In the genomic region with DNA sequence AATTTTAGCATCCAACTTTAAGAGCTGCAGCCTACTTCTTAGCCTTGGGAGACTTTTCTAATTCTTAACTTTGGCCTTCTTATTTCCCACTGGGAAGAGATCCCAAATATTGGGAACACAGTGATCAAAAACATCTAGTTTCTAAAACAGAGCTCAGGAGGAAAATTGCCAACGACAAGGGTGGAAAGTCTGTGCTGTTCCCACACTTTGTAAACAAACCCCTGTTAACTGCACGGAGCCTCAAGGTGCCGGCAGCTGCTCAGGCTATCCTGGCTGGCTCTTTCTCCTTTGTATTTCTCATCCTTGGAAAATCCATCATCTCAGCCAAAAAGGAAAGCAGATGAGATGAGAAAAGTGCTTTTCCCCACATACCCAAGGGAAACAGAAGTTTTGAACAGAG, we compare ENCODE assay signal across 10 mouse cellular contexts.
DNase-seq lines count a peak whose midpoint lies in the region; ATAC-seq and TF ChIP-seq lines count a peak whose summit lies in the region.
"Had no signal": no experiment of that assay in that cellular context is flagged by ENCODE, and none has a peak within 500 bp of the region (broad histone marks: within the 10 kb centered on the region; RNA-seq: fewer than 3 reads in every experiment).

No protein-coding gene starts in this region.

- no peak for ATAC-seq in kidney, embryonic 15.5 days (replicated peaks; ENCODE audit: low FRiP score)
- ATAC-seq in inflammation-experienced regulatory T-cells, adult 6 months, result no peak
- ATAC-seq: liver, postnatal 0 days had no signal

- no peak for TF ChIP-seq POLR2A in kidney, adult 2 months (IDR thresholded peaks at IDR 0.05; ENCODE audit: low read depth, low read length)

- no peak overlapping the region for H3K27ac ChIP-seq in kidney, adult 2 months (ENCODE audit: insufficient read depth, low read depth, low read length)
- no peak overlapping the region for H3K27ac ChIP-seq in kidney, embryonic 15.5 days

- H3K9me3 ChIP-seq in kidney, embryonic 15.5 days (replicated peaks), result no peaks in the 10 kb centered on the region

- H3K36me3 ChIP-seq in kidney, adult 2 months (ENCODE audit: control insufficient read depth, insufficient read depth, low read length), result no peaks in the 10 kb centered on the region
- H3K36me3 ChIP-seq in kidney, embryonic 15.5 days, result no peaks in the 10 kb centered on the region

- no peaks in the 10 kb centered on the region for H3K27me3 ChIP-seq in kidney, adult 2 months (replicated peaks; ENCODE audit: control insufficient read depth, insufficient read depth, low read length)
- no peaks in the 10 kb centered on the region for H3K27me3 ChIP-seq in kidney, embryonic 15.5 days

- H3K4me1 ChIP-seq in kidney, adult 2 months (ENCODE audit: control insufficient read depth, insufficient read depth, low read length), result no peaks in the 10 kb centered on the region
- H3K4me1 ChIP-seq in kidney, embryonic 15.5 days, result no peaks in the 10 kb centered on the region

- intact Hi-C loops in left cerebral cortex, postnatal 36 days (cut with DNase I), result no loop called here

- TF ChIP-seq CTCF in kidney, adult 2 months (conservative IDR thresholded peaks at IDR 0.05; ENCODE audit: insufficient read depth, insufficient read length, low read depth, low read length), result no peak

- peak; percentile 11 for DNase-seq in kidney, adult 2 months
- peak; percentile 11 to 30 for DNase-seq in urinary bladder, postnatal 36 days (ENCODE audit: low spot score in 2 of 2)
- DNase-seq in urinary bladder, postnatal 25 days (ENCODE audit: low spot score), result no peak
- peak; percentile 5 for DNase-seq in layer of hippocampus, adult 9-10 months (ENCODE audit: low spot score)
- DNase-seq in left cerebral cortex, postnatal 36 days (ENCODE audit: low spot score in 2 of 2), result no peak
- DNase-seq in B cell, adult 2 months, result no peak
- DNase-seq: kidney, adult 11 months; liver, postnatal 0 days had no signal

- H3K4me3 ChIP-seq in kidney, adult 2 months (ENCODE audit: insufficient read depth, low read depth, low read length), result no peak overlapping the region
- H3K4me3 ChIP-seq in kidney, embryonic 15.5 days (replicated peaks), result no peak overlapping the region

- 15% methylated on average over 3 of the region's 3 CpGs for WGBS in kidney, adult 2 months
- WGBS in kidney, embryonic 15.5 days, result 15% methylated on average over 3 of the region's 3 CpGs

- no peak overlapping the region for H3K4me2 ChIP-seq in kidney, embryonic 15.5 days

- no peak overlapping the region for H3K9ac ChIP-seq in kidney, embryonic 15.5 days
- H3K9ac ChIP-seq: liver, postnatal 0 days had no signal

Comparison
In these comparisons a context has a peak if more than half of its experiments do, and no peak if none do; other contexts are left out.
1. DNase-seq: peak in kidney, adult 2 months (single experiment), urinary bladder, postnatal 36 days (2 of 2) and layer of hippocampus, adult 9-10 months (single experiment); none in urinary bladder, postnatal 25 days (single experiment), left cerebral cortex, postnatal 36 days (0 of 2) and B cell, adult 2 months (0 of 2).